Mouse (Mus musculus) stomach, postnatal 0 days (tissue): ENCODE measurements at regions not wholly inside any gene's neighbourhood (a gene's known extent, or its start where the extent isn't known, plus 50 kb on each side); places are given as distances from the start of the nearest gene placed in this dataset.

Experiments used
- CTCF ChIP-seq: IDR thresholded peaks from 2 replicates; pipeline ENCODE4 v1.5.1; 2016; ENCODE audit warnings: antibody characterized with exemption, low read depth, mild to moderate bottlenecking, moderate library complexity
- EP300 ChIP-seq: optimal IDR thresholded peaks from 2 replicates; pipeline ENCODE3; 2016; ENCODE audit warnings: antibody characterized with exemption

- TF ChIP-seq CTCF (no peak), EP300 (no peak)
Observed at GRCm38 (mm10) chr5:76052782-76053181, 74.5 kb upstream of the Kdr start.
